Mouse (Mus musculus) ES-E14 (cell line): ENCODE measurements around the gene Tmed1. TPM values are rescaled to one million over a fixed set of nuclear protein-coding genes. Genes with fewer than 3 reads are reported as not detected.

Experiments
- DNase-seq: peaks from one replicate; pipeline ENCODE4 v3.0.0-alpha.2; 2013; ENCODE audit warnings: low read depth, low spot score
- H3K27ac ChIP-seq: 2 replicates; pipeline ENCODE4 v1.5.1; 2012; ENCODE audit warnings: low read depth, mild to moderate bottlenecking, low read length, moderate library complexity, mixed read lengths; ENCODE audit not compliant: poor library complexity, insufficient read depth, severe bottlenecking
- H3K36me3 ChIP-seq: 2 replicates; pipeline ENCODE4 v1.6.1; 2012; ENCODE audit warnings: mild to moderate bottlenecking, low read length, moderate library complexity, mixed read lengths; ENCODE audit not compliant: control insufficient read depth, poor library complexity, insufficient read depth, severe bottlenecking
- H3K4me1 ChIP-seq, 2 experiments: fragments of 150-350 bp in 1 of 2; sonication (generic) in 1 of 2; 2 replicates each; pipeline ENCODE4 v1.6.1; 2012; ENCODE audit warnings: low read length in 2 of 2, mild to moderate bottlenecking in 1 of 2, mixed read lengths in 1 of 2; ENCODE audit not compliant: control insufficient read depth in 2 of 2, insufficient read depth in 2 of 2, poor library complexity in 1 of 2
- H3K4me3 ChIP-seq, 2 experiments: fragments of 150-350 bp in 1 of 2; sonication (generic) in 1 of 2; 2 replicates each; pipeline ENCODE4 v1.5.1; 2012; ENCODE audit warnings: low read length in 2 of 2, low read depth in 1 of 2, mild to moderate bottlenecking in 1 of 2, mixed read lengths in 1 of 2; ENCODE audit not compliant: insufficient read depth in 1 of 2, poor library complexity in 1 of 2, severe bottlenecking in 1 of 2
- H3K9ac ChIP-seq: 2 replicates; pipeline ENCODE4 v1.6.1; 2012; ENCODE audit warnings: low read depth, mild to moderate bottlenecking, low read length, mixed read lengths; ENCODE audit not compliant: poor library complexity, insufficient read depth, severe bottlenecking
- H3K9me3 ChIP-seq: fragments of 150-350 bp; sonication (generic); 2 replicates; pipeline ENCODE4 v1.6.1; 2012; ENCODE audit warnings: low read depth, mild to moderate bottlenecking, low read length; ENCODE audit not compliant: control insufficient read depth, insufficient read depth
- CHD2 ChIP-seq: IDR thresholded peaks from 2 replicates; pipeline ENCODE4 v1.6.1; 2014; ENCODE audit warnings: mild to moderate bottlenecking, low read depth, low read length, inconsistent platforms
- HCFC1 ChIP-seq: IDR thresholded peaks from 2 replicates; pipeline ENCODE4 v1.6.1; 2012; ENCODE audit warnings: low read length, inconsistent platforms, borderline replicate concordance; ENCODE audit not compliant: insufficient read depth
- MAFK ChIP-seq: IDR thresholded peaks from 2 replicates; pipeline ENCODE4 v1.6.1; 2014; ENCODE audit warnings: mild to moderate bottlenecking, low read depth, low read length, inconsistent platforms; ENCODE audit not compliant: insufficient read depth
- ZC3H11A ChIP-seq: IDR thresholded peaks from 2 replicates; pipeline ENCODE4 v1.6.1; 2012; ENCODE audit warnings: low read depth, mild to moderate bottlenecking, inconsistent platforms, low read length, borderline replicate concordance
- ZNF384 ChIP-seq: IDR thresholded peaks from 2 replicates; pipeline ENCODE4 v1.6.1; 2012; ENCODE audit warnings: low read depth, low read length, inconsistent platforms
- in situ Hi-C, 2 experiments: fragments of 600-800 bp; cut with MboI; formaldehyde crosslinking; loops; one replicate each; pipeline ENCODE4 v1.15.1; 2025; ENCODE audit warnings: low sequenced_read_pairs in 2 of 2, inconsistent platforms in 1 of 2; ENCODE audit not compliant: unreplicated experiment in 2 of 2
- total RNA-seq: library from RNA; depleted of rRNA; stranded (reverse); fragments of 300-350 nt; gene quantifications from 2 replicates; pipeline ENCODE4 v1.2.3, GENCODE M21; 2012

Gene Tmed1
- total RNA-seq, 1 experiment, result 133 TPM

DNA sequence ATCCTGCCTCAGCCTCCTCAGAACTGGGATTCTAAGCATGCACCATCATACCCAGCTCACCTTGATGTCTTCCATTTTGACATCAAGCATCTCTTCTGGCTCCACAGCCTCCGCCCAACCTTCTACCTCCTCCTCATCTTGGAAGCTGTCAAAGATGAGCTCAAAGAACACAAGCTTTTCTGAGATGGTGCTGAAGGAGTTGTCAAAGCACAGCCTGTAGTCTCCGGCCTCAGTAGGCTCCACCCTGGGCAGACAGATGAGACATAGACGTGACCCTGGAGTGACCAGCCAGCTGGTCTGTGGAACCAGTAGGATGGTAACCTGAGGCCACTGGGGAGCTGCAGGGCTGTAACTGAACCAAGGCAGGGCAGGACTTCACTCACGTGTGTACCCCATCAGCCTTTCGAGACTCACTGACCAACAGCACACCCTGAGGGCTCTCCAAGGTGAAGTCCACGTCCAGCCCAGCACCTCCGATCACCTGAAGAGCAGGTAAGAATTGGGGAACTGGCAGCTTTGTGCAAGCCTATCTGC is 1.1 kb downstream of the Tmed1 start:
- peak overlapping the region; percentile 99; the same call in 1 of the 2 replicates for H3K9ac ChIP-seq
- TF ChIP-seq ZC3H11A (no peak), MAFK (no peak), HCFC1 (no peak)
- DNase-seq, result no peak
- H3K36me3 ChIP-seq, result peaks cover 49% of the 10 kb centered on the region
- H3K9me3 ChIP-seq, result no peaks in the 10 kb centered on the region
- peak overlapping the region; percentile 88 to 99 for H3K4me3 ChIP-seq
- in situ Hi-C loops, result no loop called here
- H3K4me1 ChIP-seq, result peaks cover 0 to 8% of the 10 kb centered on the region in 2 experiments; a peak in 1 of 4 replicates
- H3K27ac ChIP-seq, result no peak overlapping the region; the same call in 1 of the 2 replicates

GRCm38 (mm10) chr9:21507753-21508430 is 2.2 kb downstream of the Tmed1 start:
- TF ChIP-seq ZNF384 (no peak), MAFK (no peak), ZC3H11A (no peak), CHD2 (no peak), HCFC1 (no peak)
- no peaks in the 10 kb centered on the region for H3K9me3 ChIP-seq
- in situ Hi-C loops, result no loop called here
- no peak overlapping the region for H3K4me3 ChIP-seq
- H3K9ac ChIP-seq, result no peak overlapping the region
- H3K4me1 ChIP-seq, result peaks cover 0 to 8% of the 10 kb centered on the region in 2 experiments; a peak in 1 of 4 replicates
- peak overlapping the region; percentile 24; the same call in 1 of the 2 replicates for H3K27ac ChIP-seq
- peaks cover 58% of the 10 kb centered on the region for H3K36me3 ChIP-seq
- no peak for DNase-seq

- Histone ChIP-seq H3K36me3 (peaks cover 61% of the 10 kb centered on the region), H3K9ac (no peak overlapping the region), H3K4me1 (peaks cover 0 to 6% of the 10 kb centered on the region in 2 experiments; a peak in 1 of 4 replicates), H3K9me3 (no peaks in the 10 kb centered on the region), H3K27ac (no peak overlapping the region), H3K4me3 (no peak overlapping the region)
- TF ChIP-seq CHD2 (no peak), ZNF384 (no peak), MAFK (no peak), ZC3H11A (no peak), HCFC1 (no peak)
- in situ Hi-C loops, result no loop called here
- DNase-seq, result no peak
Observed at GRCm38 (mm10) chr9:21505767-21506166, 4.3 kb downstream of the Tmed1 start.

GRCm38 (mm10) chr9:21503352-21503751 is 6.7 kb downstream of the Tmed1 start:
- in situ Hi-C loops, result no loop called here
- TF ChIP-seq HCFC1, result no peak
- TF ChIP-seq MAFK, result no peak
- TF ChIP-seq ZC3H11A, result no peak
- TF ChIP-seq CHD2, result no peak
- no peak for TF ChIP-seq ZNF384
- no peaks in the 10 kb centered on the region for H3K4me1 ChIP-seq
- H3K36me3 ChIP-seq, result peaks cover 64% of the 10 kb centered on the region
- no peak overlapping the region for H3K9ac ChIP-seq
- H3K4me3 ChIP-seq, result no peak overlapping the region
- no peak overlapping the region for H3K27ac ChIP-seq
- DNase-seq, result no peak
- no peaks in the 10 kb centered on the region for H3K9me3 ChIP-seq
